Mouse (Mus musculus): ENCODE measurements around the gene Polr3h.

Gene Polr3h

DNA sequence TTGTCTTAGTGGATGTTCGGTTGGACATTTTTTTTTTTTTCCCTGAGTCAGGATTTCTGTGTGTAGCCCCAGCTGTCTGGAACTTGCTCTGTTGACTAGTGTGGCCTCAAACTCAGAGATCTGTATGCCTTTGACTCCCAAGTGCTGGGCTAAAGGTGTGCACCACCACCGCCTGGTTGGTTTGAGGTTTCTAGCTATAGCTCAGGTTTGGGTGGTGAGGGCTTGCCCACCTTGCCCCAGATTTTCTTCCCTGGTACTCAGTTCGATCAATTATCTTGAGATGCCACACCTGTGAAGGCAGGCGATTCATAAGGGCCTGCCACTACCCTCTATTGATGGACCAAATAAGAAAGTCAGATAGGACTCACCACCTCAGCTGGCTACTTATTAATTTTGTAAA lies 78.9 kb downstream of the Polr3h start:
- DNase-seq (ENCODE audit: low spot score in 2 of 2), result no peak

DNA sequence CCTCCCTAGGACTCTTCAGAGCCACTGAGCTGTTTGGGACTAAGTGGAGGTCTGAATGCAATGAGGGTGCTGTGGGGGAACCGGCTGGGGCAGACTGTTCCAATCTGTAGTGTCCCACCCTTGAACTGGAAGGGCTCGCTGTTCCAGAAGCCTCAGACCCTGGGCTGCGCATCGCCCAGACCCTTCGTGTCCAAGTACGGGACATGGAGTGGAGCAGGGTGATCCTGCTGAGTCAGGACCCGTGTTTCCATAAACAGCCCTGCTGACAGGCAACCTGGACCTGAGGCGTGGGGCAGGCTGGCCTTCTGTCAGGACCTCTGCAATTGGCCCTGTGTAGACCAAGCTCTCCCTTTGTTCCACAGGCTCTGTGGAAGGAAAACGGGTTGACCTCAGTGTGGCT lies 79.3 kb downstream of the Polr3h start:
- no peak for DNase-seq (ENCODE audit: low spot score in 2 of 2)

- no peak for DNase-seq (ENCODE audit: low spot score in 2 of 2)
Measured at GRCm38 (mm10) chr15:81845724-81846123, 80.3 kb downstream of the Polr3h start.

DNA sequence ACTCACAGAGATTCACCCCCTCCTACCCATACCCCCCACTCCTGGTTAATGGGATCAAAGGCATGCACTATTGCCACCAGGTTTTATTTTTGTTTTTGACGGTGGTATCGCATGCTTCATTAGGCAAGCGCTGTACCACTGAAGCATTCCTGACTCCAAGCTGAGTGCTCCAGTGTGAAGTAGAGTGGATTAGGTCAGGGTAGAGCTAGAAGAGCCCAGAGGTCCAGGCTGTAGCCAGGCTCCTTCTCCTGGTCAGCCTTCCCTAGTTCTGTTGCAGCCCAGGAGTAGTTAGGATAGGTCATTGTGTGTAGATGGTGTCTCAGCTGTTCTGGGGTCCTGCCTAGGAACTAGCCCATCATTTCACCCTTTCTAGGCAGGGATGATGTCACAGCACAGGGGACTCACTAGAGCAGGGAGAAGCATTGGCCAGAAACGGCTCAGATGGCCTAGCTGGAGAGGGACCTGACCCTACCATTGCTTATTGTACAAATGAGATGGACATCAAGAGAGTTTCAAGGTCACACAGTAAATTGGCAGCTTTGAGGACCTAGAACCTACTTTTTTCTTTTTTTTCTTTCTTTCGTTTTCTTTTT lies 80.9 kb downstream of the Polr3h start:
- no peak for DNase-seq (ENCODE audit: low spot score in 2 of 2)

DNA sequence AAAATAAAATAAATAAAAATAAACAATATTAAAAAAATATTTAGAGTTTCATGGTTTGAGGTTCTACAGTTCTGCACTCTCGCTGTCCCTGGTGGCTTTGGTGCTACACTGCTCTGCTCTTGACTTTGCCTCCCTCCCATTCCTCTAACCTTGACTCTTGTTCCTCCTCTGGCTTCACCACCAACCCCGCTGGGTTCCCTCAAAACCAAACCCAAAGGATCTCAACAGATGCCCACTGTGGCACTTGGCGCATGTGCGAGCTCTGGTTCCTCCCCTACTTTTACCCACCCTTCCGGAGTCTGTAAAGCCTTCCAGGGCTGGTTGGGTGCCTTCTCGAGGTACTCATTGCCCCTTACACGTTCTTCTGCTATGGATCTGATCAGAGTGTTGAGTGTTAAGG lies 83.8 kb downstream of the Polr3h start:
- no peak for DNase-seq (ENCODE audit: low spot score in 2 of 2)

DNA sequence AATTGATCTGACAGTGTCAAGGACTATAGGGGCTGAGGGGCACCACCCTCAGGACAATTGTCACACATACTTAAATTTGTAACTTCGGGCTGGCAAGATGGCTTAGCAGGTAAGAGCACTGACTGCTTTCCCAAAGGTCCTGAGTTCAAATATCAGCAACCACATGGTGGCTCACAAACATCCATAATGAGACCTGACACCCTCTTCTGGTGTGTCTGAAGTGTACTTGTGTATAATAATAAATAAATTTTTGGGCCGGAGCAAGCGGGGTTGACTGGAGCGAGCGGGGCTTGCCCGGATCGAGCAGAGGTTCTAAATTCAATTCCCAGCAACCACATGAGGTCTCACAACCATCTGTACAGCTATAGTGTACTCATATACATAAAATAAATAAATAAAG lies 85.7 kb downstream of the Polr3h start:
- no peak for DNase-seq (ENCODE audit: low spot score in 2 of 2)

GRCm38 (mm10) chr15:81839634-81840033 lies 86.4 kb downstream of the Polr3h start:
- DNase-seq (ENCODE audit: low spot score in 2 of 2), result no peak

DNA sequence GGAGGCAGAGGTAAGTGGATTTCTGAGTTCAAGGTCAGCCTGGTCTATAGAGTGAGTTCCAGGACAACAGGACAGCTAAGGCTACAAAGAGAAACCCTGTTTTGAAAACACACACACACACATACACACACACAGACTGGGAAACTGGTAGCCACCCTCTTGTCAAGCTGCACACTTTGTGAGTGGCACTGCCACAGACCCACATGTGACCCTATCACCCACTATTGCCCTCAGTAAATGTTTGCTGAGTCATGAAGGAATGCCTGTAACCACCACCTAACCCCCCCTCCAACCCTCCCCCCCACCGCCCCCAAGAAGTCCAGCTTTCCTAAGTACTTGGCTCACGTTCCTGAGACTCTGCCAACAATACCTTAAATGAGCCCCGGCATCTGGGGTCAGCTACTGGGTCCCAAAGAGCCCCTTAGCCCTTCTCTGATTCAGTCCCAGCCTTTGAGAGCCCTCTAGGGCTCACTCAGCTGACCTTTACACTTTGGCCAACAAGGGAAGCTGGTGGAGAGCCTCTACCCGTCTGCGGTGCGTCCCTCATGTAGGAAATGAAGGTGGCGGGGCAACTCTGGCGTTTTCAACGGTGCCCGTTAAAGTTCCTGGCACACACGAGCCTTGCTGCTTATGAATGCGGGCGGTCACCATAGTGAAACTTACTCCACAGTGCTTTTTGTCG lies 87.3 kb downstream of the Polr3h start:
- no peak for DNase-seq (ENCODE audit: low spot score in 2 of 2)

All from natural killer cell, adult 2 months (primary cell).